Mouse (Mus musculus): ENCODE results near the gene Prkcb.

GRCm38 (mm10) chr7:122244584-122244983, 44.0 kb upstream of the Prkcb start:
- no peak for TF ChIP-seq CTCF (IDR thresholded peaks at IDR 0.05; ENCODE audit: low read depth, low read length)
- no peak for TF ChIP-seq POLR2A (IDR thresholded peaks at IDR 0.05; ENCODE audit: insufficient read depth, low read length)
